Mouse (Mus musculus) G1E (cell line): ENCODE results near the gene Gm21961.

ENCODE experiments used
- CTCF ChIP-seq: IDR thresholded peaks from 2 replicates; pipeline ENCODE4 v1.5.1; 2012; ENCODE audit warnings: low read depth, low read length, inconsistent platforms, mixed read lengths
- GATA1 ChIP-seq: IDR thresholded peaks from 2 replicates; pipeline ENCODE4 v1.6.1; 2012; ENCODE audit warnings: borderline replicate concordance, low read length, inconsistent platforms, mixed read lengths
- GATA2 ChIP-seq: IDR thresholded peaks from 2 replicates; pipeline ENCODE4 v1.6.1; 2012; ENCODE audit warnings: low read depth, low read length, inconsistent platforms, borderline replicate concordance
- POLR2AphosphoS5 ChIP-seq: IDR thresholded peaks from 2 replicates; pipeline ENCODE4 v1.6.1; 2012; ENCODE audit warnings: low read depth, low read length, inconsistent platforms; ENCODE audit not compliant: insufficient replicate concordance
- TAL1 ChIP-seq: conservative IDR thresholded peaks from 2 replicates; pipeline ENCODE4 v1.6.1; 2012; ENCODE audit warnings: low read depth, low read length, inconsistent platforms, mixed read lengths

GRCm38 (mm10) chr15:64976044-64976805 lies 38.5 kb downstream of the Gm21961 start:
- TF ChIP-seq CTCF = no peak
- TF ChIP-seq GATA1 = no peak
- TF ChIP-seq TAL1 = no peak
- no peak for TF ChIP-seq POLR2AphosphoS5
- no peak for TF ChIP-seq GATA2
